Mouse (Mus musculus): ENCODE results near the gene Akt1s1. TPM values are rescaled to one million over a fixed set of nuclear protein-coding genes. Genes with fewer than 3 reads are reported as not detected.

The Akt1s1 gene
- polyA plus RNA-seq, 1 experiment from 2014 or later = 70.8 TPM

GRCm38 (mm10) chr7:44857042-44857552 is 8.3 kb downstream of the Akt1s1 start, which contains the start of gene Pnkp:
Pnkp (plus strand) TSS chr7:44857139.
- Histone ChIP-seq H3K27ac (replicated peaks) (peak within 1 kb of the TSS; percentile 87), H3K9ac (ENCODE audit: low read length) (peak within 1 kb of the TSS; percentile 85), H3K4me3 (ENCODE audit: low read depth, low read length) (peak within 1 kb of the TSS; percentile 63), H3K9me3 (ENCODE audit: control insufficient read depth, low read length) (no peaks in the 10 kb centered on the region), H3K27me3 (ENCODE audit: control insufficient read depth, insufficient read depth, low read length) (no peaks in the 10 kb centered on the region), H3K4me1 (replicated peaks; ENCODE audit: control insufficient read depth, insufficient read depth) (peaks cover 2% of the 10 kb centered on the region; the same call in 1 of the 2 replicates), H3K36me3 (ENCODE audit: control insufficient read depth, insufficient read depth, low read length) (peaks cover 2% of the 10 kb centered on the region; the same call in 1 of the 2 replicates), H3K4me2 (replicated peaks; ENCODE audit: low read depth) (peak within 1 kb of the TSS; percentile 92)
- no peak for TF ChIP-seq CTCF (IDR thresholded peaks at IDR 0.05; ENCODE audit: low read depth)
- TF ChIP-seq EP300 (optimal IDR thresholded peaks at IDR 0.05) = no peak
- under 1% methylated on average over 32 of the region's 32 CpGs for WGBS
- DNase-seq (ENCODE audit: low spot score) (peak; percentile 85), ATAC-seq (ENCODE audit: low FRiP score, low TSS enrichment) (peak; percentile 5; the same call in 1 of the 2 replicates)

DNA sequence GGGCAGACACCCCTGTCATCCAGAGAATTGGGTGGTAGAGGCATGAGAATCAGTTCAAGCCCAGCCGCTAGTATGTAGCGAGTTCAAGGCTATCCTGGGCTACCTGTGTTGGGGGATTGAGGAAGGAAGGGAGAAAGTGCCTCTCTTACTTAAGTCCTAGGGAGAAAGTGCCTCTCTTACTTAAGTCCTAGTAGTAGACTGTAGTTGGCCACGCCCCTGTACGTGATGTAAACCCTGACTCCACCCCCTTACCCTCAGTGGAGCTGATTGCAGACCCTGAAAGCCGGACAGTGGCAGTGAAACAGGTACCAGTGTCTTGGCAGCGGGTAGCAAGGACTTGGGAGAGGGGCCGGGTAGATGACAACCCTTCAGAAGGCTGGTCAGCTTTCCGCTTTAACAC is 9.1 kb downstream of the Akt1s1 start:
- peak overlapping the region; percentile 85 for H3K9ac ChIP-seq (ENCODE audit: low read length)
- H3K9me3 ChIP-seq (ENCODE audit: control insufficient read depth, low read length) = no peaks in the 10 kb centered on the region
- peaks cover 2% of the 10 kb centered on the region; the same call in 1 of the 2 replicates for H3K4me1 ChIP-seq (replicated peaks; ENCODE audit: control insufficient read depth, insufficient read depth)
- 27% methylated on average over 8 of the region's 8 CpGs for WGBS
- H3K27me3 ChIP-seq (ENCODE audit: control insufficient read depth, insufficient read depth, low read length) = no peaks in the 10 kb centered on the region
- TF ChIP-seq CTCF (IDR thresholded peaks at IDR 0.05; ENCODE audit: low read depth) (no peak), EP300 (optimal IDR thresholded peaks at IDR 0.05) (no peak)
- ATAC-seq (ENCODE audit: low FRiP score, low TSS enrichment) = no peak
- H3K4me3 ChIP-seq (ENCODE audit: low read depth, low read length) = peak overlapping the region; percentile 63
- H3K36me3 ChIP-seq (ENCODE audit: control insufficient read depth, insufficient read depth, low read length) = peaks cover 9% of the 10 kb centered on the region
- DNase-seq (ENCODE audit: low spot score) = peak; percentile 61
- peak overlapping the region; percentile 87 for H3K27ac ChIP-seq (replicated peaks)
- H3K4me2 ChIP-seq (replicated peaks; ENCODE audit: low read depth) = peak overlapping the region; percentile 92

- WGBS = 94% methylated on average over 11 of the region's 11 CpGs
- H3K4me1 ChIP-seq (replicated peaks; ENCODE audit: control insufficient read depth, insufficient read depth) = no peaks in the 10 kb centered on the region
- ATAC-seq (ENCODE audit: low FRiP score, low TSS enrichment) = no peak
Observed at GRCm38 (mm10) chr7:44859896-44860295, 11.1 kb downstream of the Akt1s1 start.

GRCm38 (mm10) chr7:44860576-44861428 is 12.0 kb downstream of the Akt1s1 start:
- Histone ChIP-seq H3K9ac (ENCODE audit: low read length) (no peak overlapping the region), H3K27ac (replicated peaks) (peak overlapping the region; percentile 40), H3K4me3 (ENCODE audit: low read depth, low read length) (no peak overlapping the region), H3K36me3 (ENCODE audit: control insufficient read depth, insufficient read depth, low read length) (peaks cover 27% of the 10 kb centered on the region), H3K9me3 (ENCODE audit: control insufficient read depth, low read length) (no peaks in the 10 kb centered on the region), H3K4me2 (replicated peaks; ENCODE audit: low read depth) (0 out of 2 replicates have a peak overlapping the region, but pooled peaks have one; percentile 11), H3K4me1 (replicated peaks; ENCODE audit: control insufficient read depth, insufficient read depth) (peaks cover 7% of the 10 kb centered on the region), H3K27me3 (ENCODE audit: control insufficient read depth, insufficient read depth, low read length) (no peaks in the 10 kb centered on the region)
- 45% methylated on average over 22 of the region's 22 CpGs for WGBS
- TF ChIP-seq CTCF (IDR thresholded peaks at IDR 0.05; ENCODE audit: low read depth) = peak; percentile 92
- TF ChIP-seq EP300 (optimal IDR thresholded peaks at IDR 0.05) = no peak
- DNase-seq (ENCODE audit: low spot score) (peak; percentile 80), ATAC-seq (ENCODE audit: low FRiP score, low TSS enrichment) (peak; percentile 31; the same call in 1 of the 2 replicates)

More at GRCm38 (mm10) chr7:44859896-44860295, 11.1 kb downstream of the Akt1s1 start:
- H3K4me2 ChIP-seq (replicated peaks; ENCODE audit: low read depth) = no peak overlapping the region
- no peak overlapping the region for H3K27ac ChIP-seq (replicated peaks)
- no peak for TF ChIP-seq CTCF (IDR thresholded peaks at IDR 0.05; ENCODE audit: low read depth)
- no peak for TF ChIP-seq EP300 (optimal IDR thresholded peaks at IDR 0.05)
- no peaks in the 10 kb centered on the region for H3K27me3 ChIP-seq (ENCODE audit: control insufficient read depth, insufficient read depth, low read length)
- peaks cover 27% of the 10 kb centered on the region for H3K36me3 ChIP-seq (ENCODE audit: control insufficient read depth, insufficient read depth, low read length)
- no peak overlapping the region for H3K9ac ChIP-seq (ENCODE audit: low read length)
- H3K9me3 ChIP-seq (ENCODE audit: control insufficient read depth, low read length) = no peaks in the 10 kb centered on the region
- no peak for DNase-seq (ENCODE audit: low spot score)
- H3K4me3 ChIP-seq (ENCODE audit: low read depth, low read length) = no peak overlapping the region

DNA sequence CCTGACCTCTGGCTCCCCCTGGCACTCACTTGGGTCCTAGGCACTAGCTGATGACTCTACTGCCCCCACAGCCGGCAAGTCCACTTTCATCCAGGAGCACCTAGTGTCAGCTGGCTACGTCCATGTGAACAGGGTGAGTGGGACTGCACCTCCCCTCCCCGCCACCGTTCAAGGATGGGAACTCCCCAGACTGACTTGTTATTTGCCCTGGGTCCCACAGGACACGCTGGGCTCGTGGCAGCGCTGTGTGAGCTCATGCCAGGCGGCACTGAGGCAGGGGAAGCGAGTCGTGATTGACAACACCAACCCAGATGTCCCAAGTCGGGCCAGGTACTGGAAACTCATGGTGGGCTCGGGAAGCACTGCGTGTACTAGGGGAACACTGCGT is 12.6 kb downstream of the Akt1s1 start:
- H3K9me3 ChIP-seq (ENCODE audit: control insufficient read depth, low read length) = no peaks in the 10 kb centered on the region
- 73% methylated on average over 14 of the region's 14 CpGs for WGBS
- H3K36me3 ChIP-seq (ENCODE audit: control insufficient read depth, insufficient read depth, low read length) = peaks cover 27% of the 10 kb centered on the region
- TF ChIP-seq EP300 (optimal IDR thresholded peaks at IDR 0.05) (no peak), CTCF (IDR thresholded peaks at IDR 0.05; ENCODE audit: low read depth) (peak; percentile 16; the same call in 1 of the 2 replicates)
- no peak overlapping the region for H3K4me2 ChIP-seq (replicated peaks; ENCODE audit: low read depth)
- peaks cover 10% of the 10 kb centered on the region for H3K4me1 ChIP-seq (replicated peaks; ENCODE audit: control insufficient read depth, insufficient read depth)
- H3K4me3 ChIP-seq (ENCODE audit: low read depth, low read length) = no peak overlapping the region
- H3K27ac ChIP-seq (replicated peaks) = peak overlapping the region; percentile 40
- H3K9ac ChIP-seq (ENCODE audit: low read length) = no peak overlapping the region
- ATAC-seq (ENCODE audit: low FRiP score, low TSS enrichment) (no peak), DNase-seq (ENCODE audit: low spot score) (no peak)
- H3K27me3 ChIP-seq (ENCODE audit: control insufficient read depth, insufficient read depth, low read length) = no peaks in the 10 kb centered on the region
